Mouse (Mus musculus): Measurements from ENCODE around the gene Brd7. TPM values are rescaled to one million over a fixed set of nuclear protein-coding genes. Genes with fewer than 3 reads are reported as not detected.

The Brd7 gene
- 86.5 TPM for polyA plus RNA-seq (2017; shearing (Covaris generic))

GRCm38 (mm10) chr8:88361708-88362428 is at the start of gene Brd7:
Gene Brd7 (minus strand): TSS chr8:88362194.

Other genes starting within 250 kb of the Brd7 start
- 38.5 TPM for gene Cnep1r1, start 243.4 kb downstream of the Brd7 start, polyA plus RNA-seq (2017; shearing (Covaris generic))
- 40.7 TPM for gene Heatr3, start 224.3 kb downstream of the Brd7 start, polyA plus RNA-seq (2017; shearing (Covaris generic))
- gene Tent4b, start 163.0 kb downstream of the Brd7 start, polyA plus RNA-seq (2017; shearing (Covaris generic)), result 41.9 TPM
- 134 TPM for gene Adcy7, start 89.8 kb downstream of the Brd7 start, polyA plus RNA-seq (2017; shearing (Covaris generic))
- gene Nkd1, start 159.2 kb upstream of the Brd7 start, polyA plus RNA-seq (2017; shearing (Covaris generic)), result not detected

Data from CD4-positive, CD25-positive, alpha-beta regulatory T cell (primary cell).